Mouse (Mus musculus): ENCODE data around the gene Pcolce.

Gene Pcolce

DNA sequence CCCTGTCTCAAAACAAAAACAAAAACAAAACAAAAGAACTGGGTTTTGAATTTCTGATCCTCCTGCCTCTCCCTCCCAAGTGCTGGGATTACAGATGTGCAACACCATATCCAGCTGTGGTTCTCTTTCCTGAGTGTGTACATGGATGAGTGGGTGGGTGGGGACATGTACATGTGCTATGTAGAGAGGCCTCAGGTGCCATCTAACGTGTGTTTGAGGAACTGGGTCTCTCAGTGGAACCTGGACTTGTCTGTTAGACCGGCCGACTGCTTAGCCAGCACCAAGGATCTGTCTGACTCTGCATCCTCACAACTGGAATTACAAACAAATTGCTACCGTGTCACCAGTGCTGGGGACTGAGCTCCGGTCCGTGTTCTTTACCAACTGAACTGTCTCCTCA, 16.0 kb downstream of the Pcolce start:
- CTCF ChIA-PET: no interaction called here

DNA sequence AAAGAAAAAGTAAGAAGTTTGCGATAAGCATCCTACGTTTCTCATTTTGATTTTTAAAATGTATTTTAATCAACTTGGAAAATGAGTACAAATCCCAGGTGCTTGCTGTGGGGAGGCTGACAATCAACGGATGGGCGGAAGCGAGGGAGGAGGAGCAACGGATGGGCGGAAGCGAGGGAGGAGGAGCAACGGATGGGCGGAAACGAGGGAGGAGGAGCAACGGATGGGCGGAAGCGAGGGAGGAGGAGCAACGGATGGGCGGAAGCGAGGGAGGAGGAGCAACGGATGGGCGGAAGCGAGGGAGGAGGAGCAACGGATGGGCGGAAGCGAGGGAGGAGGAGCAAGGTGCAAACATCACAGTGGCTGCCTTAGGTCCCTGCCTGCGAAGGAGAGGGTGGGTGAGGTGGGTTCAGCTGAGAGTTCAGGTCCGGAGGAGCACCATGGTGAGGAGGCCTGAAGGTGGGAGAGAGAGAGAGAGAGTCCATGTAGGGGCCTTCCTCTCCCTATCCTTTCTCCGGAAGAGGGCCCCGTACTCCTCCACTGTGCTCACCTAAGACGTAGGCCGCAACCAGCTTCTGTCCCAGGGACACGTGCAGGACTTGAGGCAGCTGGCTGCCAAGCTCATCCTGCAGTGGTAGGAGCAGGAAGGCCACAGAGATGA, 16.9 kb downstream of the Pcolce start:
- CTCF ChIA-PET: interaction anchor here (0.6 kb wide), 1 partner anchor 668 kb away, joined by 3 read pairs; no protein-coding TSS in a partner anchor

DNA sequence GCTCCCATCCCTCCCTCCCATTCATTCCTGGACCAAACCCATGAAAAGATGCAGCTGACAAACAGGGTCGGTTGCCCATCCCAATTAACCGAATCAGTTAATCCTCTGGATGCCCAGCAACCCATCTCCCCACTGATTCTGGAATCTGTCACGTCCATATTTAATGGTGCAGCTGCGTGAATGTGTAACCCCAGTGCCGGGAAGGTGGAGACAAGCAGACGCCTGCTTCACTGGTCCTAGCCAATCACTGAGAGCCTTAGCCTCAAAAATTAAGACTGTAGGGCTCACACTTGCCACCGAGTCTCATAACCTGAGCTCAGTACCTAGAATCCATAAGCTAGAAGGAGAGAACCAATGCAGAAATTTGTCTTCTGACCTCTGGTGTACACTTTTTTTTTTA, 17.7 kb downstream of the Pcolce start:
- CTCF ChIA-PET: interaction anchor here (0.6 kb wide), 1 partner anchor 667 kb away, joined by 3 read pairs; no protein-coding TSS in a partner anchor

DNA sequence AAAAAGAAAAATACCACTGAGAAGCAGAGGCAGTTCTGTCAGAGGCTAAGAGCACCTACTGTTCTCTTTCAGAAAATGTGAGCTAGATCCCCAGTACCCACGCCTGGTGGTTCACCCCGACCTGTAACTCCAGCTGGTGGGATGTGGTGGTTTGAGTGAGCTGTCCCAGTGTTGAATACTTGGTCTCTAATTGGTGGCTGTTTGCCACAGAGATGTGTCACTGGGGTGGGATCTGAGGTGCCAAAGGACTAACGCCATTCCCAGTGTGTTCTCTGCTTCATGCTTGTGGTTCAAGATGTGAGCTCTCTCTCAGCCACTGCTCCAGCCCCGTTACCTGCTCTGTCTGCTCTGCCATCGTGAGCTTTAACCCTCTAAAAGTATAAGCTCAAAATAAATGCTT, 23.1 kb downstream of the Pcolce start:
- CTCF ChIA-PET: no interaction called here

DNA sequence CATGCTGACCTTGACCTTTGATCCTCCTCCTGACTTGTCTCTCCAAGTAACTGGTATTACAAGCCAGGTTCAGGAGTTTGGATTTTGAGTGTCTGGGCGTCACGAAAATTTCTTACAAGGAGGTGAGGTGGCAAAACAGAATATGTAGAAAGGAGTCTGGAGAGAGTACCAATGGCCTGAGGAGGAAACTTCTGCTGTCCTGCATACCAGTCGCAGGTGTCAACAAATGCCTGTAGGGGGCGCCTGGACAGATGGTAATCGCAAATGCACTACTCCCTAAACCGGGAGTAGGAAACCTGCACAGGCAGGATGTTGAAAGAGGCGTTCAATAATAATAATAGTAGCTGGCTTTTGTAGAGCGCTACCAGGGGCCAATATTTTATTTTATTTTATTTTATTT, 28.6 kb downstream of the Pcolce start:
- CTCF ChIA-PET: interaction anchor here (0.6 kb wide), 1 partner anchor 69 kb away, joined by 4 read pairs; no protein-coding TSS in a partner anchor

DNA sequence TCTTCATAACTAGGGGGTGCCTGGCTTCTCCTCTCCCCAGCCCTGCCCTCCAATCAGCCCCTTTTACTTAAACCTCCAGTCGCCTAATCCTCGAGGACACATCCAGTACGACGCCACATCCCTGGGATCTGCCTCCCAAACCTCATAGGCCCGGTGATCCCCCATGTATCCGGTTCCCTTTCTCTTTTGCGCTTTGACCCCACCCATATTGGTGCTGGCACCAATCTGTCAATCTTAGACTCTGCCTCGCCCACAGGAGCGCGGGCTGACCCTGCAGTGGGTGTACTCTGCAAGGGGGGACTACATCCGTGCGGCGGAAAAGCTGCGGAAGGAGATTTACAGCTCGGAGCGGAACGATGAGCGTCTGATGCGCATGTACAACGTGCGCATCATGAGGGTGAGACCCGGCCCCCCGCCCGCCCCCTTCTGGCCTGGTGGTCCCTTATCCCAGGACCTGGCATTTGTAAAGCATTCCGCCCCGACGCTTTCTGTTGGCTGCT, 29.9 kb downstream of the Pcolce start:
- CTCF ChIA-PET: no interaction called here

DNA sequence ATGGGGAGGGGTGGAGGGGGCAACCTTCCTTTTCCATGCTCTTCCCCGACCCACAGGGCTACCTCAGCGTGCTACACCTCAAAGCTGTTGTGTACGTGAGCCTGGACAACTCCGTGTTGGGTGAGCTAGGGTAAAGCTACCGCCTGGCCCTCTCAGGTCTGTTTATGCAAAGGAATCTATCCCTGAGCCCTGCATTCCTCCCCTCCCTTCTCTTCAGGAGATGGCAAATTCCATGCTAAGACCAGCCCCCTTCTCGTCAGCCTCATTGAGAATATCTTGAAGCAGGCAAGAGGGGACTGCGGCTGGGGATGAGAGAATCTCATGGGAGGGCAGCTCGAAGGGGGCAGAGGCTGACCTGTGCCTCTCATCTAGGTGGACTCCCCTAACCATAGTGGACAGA, 30.9 kb downstream of the Pcolce start:
- CTCF ChIA-PET: no interaction called here

DNA sequence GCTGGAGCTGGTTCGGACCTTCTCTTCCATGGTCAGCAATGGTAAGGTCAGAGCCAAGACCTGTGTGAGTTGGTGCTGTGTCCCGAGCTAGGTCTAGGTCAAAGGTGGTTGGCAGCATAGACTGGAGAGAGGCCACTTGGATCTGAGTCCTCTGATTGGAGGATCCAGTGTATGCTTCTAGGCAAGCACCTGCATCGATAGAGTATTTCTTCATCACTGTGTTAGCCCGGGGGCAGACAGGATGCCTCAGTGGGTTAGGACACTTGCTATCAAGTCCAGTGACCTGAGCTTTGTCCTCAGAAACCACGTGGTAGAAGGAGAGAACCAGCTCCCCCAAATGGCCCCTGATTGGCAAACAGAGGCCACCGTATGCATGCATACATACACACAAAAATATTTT, 33.3 kb downstream of the Pcolce start:
- CTCF ChIA-PET: no interaction called here

DNA sequence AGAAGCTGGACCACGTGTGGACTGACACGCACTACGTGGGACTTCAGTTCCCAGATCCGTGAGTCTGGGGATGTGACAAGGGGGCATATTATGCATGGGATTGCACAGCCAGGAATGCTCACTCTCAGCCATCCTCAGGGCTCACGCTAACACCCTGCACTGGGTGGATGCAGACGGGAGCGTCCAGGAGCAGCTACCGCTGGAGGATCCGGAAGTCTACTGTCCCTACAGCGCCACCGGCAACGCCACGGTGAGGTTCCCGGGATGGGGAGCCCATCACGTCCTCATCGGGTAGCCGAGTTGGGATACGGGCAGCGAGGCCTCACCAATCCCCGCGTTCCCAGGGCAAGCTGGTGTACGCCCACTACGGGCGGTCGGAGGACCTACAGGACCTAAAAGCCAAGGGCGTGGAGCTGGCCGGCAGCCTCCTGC, 39.1 kb downstream of the Pcolce start:
- CTCF ChIA-PET: no interaction called here

DNA sequence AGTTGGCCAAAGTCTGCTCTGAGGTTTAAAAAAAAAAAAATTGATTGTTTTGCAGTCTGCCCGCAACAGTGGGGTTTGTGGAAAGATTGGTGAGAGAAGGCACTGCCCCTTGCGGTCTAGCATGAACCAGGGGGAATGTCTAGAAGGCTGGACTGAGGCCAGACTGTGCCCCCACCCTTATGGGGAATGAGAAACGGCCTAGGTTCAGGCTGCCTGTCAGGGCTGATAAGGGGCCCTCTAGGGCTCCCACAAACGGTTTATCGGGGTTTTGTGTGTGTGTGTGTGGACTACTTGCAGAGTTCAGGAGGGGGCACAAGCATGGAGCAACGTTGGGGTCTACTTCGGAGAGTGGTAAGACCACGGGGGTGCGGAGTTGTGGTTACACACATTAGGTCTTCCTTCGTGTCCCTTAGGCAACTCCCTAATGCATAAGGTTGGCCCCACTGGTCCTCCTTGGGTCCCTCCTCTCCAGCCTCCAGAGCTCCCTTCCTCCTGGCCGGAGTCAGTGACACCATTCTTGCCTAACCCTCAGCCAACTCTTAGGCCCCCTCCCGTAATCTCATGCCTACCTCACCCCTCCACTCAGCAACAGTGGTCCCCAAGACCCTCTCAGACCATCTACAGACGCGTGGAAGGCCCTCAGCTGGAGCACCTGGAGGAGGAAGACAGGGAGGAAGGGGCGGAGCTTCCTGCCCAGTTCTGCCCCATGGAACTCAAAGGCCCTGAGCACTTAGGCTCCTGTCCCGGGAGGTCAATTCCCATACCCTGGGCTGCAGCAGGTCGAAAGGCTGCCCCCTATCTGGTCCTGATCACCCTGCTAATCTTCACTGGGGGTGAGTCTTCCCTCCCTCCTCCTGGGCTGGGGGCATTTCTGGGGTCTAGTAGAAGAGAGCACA, 42.6 kb downstream of the Pcolce start:
- CTCF ChIA-PET: no interaction called here

DNA sequence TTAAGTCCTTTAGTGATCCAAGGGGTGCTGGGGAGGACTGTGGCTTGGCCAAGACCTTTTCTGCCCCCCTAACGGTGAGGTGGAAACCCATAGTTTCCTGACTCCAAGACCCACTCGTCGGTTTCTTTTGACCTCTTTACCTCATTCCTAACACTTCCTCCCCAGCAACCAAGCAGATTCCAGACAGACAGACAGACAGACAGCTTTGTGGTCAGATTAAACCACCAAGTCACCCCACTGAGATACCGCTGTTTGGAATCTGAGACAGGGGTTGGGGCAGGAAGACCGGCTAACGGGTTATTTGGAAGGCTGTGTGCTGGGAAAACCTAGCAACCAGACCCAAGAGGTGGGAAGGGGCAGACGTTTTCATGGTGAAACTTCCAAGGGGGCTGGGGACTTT, 43.4 kb downstream of the Pcolce start:
- CTCF ChIA-PET: no interaction called here

DNA sequence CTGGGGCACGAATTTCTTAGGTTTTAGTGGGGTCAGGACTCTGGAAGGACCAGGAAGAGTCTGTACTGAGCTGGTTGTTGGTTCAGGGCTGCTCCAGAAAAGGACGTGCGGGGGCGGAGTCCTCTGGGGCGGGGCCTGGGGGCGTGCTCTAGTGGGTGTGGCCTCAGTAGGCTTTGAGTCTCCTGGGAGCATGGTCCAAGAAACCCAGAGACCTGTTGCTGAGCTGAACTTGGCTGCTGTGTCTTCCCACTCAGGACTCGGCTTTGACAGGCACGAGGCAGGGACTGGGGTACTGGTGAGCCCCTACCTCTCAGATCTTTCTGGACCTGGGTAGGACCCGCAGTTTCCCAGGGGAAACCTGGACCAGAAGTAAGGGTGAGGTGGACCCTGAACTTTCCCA, 43.9 kb downstream of the Pcolce start, which contains the start of gene Tfr2:
Gene Tfr2, plus strand, starts transcription at position 176 of the 400 bp plus-strand sequence.
- CTCF ChIA-PET: interaction anchor here (0.7 kb wide), 1 partner anchor 83 kb away, joined by 3 read pairs; no protein-coding TSS in a partner anchor

DNA sequence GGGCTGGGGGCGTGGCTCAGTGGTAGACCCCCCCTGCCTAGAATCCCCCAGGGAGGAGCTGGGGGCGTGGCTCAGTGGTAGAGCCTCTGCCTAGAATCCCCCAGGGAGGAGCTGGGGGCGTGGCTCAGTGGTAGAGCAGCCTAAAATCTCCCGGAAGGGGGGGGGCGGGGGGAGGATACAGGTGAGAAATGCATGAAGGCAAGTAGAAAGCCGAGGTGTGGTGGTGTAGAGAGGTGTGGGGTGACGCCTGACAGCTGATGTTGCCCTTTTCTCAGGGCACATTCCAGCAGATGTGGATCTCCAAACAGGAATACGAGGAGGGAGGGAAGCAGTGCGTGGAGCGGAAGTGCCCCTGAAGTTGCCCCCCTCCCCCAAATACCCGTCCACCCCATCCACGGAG, 44.6 kb downstream of the Pcolce start:
- CTCF ChIA-PET: interaction anchor here (0.5 kb wide), 1 partner anchor 88 kb away, joined by 4 read pairs; no protein-coding TSS in a partner anchor

DNA sequence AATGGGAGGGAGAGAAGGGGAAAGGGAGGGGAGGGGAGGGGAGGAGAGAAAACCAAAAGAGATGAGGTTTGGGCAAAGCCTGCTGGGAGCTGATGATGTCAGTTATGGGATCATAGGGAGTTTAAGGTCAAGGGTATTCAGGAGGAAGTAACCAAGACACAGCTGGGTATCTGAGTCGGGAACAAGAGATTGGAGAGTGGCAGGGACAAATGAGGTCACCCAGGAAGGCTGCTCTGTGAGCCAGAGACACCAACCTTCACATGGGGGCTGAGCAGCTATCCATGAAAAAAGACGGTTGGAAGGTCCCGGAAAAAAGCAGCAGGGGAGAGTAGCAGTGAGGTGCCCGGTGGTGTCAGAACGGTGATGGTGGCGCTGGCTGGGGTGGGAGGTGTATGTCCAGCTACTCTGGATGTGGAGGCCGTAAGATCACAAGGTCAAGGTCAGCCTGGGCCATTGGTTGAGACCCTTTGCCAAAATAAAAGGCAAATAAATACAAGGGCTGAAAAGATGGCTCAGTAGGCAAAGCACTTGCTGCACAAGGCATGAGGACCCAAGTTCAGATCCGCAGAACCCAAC, 45.3 kb downstream of the Pcolce start:
- CTCF ChIA-PET: interaction anchor here (0.6 kb wide), 1 partner anchor 32 kb away, joined by 5 read pairs; no protein-coding TSS in a partner anchor

DNA sequence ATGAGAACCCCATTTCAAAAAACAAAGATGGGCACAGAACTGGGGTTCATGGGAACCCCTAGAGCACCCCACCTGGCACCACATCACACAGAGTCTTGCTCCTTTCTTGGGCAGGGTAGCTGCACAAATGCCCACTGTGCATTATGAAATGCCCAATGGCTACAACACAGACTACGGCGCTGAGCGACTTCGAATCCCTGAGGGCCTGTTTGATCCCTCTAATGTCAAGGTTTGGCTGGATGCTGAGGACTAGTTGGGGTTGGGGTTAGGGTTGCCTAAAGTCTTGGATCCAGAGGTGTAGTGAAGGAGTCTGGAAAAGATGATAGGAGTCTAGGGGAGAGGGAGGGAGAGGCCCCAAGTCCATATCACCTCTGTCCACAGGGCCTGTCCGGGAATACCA, 47.2 kb downstream of the Pcolce start:
- CTCF ChIA-PET: no interaction called here

DNA sequence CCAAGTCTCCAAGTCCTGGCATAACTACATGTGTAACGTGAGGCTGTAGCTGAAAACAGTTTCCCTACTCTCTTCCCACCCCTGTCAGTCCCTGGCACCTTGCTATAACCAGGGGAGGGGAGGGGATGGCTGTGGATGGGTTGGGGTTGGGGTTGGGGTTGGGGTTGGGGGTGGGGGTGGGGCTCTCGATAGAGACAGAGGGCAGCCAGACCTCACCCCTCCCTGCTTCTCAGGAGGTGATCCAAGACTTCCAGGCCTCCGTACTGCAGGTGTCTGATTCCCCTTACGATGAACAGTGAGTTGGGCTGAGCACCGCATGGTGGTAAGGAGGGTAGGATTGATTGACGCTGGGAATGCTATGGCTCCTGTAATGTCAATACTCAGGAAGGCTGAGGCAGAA, 47.8 kb downstream of the Pcolce start:
- CTCF ChIA-PET: no interaction called here

DNA sequence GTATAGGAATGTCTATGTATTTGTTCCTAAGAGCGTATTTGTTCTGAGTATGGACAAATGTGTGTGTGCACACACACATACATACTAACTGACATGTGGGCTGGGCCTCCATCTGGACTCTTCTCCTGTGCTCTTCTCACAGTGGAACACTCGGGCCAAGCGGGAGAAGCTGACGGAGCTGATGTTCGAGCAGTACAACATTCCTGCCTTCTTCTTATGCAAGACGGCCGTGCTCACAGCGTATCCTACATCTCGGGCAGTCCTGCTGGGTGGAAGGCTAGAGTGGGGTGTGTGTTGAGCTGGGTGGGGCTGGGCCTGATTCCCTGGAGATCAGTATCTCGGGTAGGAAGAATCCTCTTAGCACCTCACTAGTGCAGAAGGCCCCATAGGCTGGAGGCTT, 50.6 kb downstream of the Pcolce start:
- CTCF ChIA-PET: no interaction called here

DNA sequence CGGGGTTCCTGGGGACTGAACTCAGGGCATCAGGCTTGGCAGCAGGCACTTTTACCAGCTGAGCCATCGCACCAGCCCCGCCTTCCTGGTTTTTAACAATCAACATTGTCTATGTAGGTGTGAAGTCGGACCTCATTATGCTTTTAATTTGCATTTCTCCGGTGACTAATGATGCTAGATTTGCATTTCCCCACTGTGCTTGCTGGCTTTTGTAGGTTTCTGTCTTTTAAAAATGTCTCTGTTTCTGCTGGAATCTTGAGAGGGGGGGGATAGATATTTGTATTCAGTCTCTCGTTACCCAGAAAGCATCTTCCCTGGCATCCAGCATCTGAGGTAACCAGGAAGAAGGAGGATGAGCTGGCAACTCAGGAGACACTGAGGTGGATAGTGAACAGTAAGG, 52.0 kb downstream of the Pcolce start:
- CTCF ChIA-PET: no interaction called here

Measured in spleen, embryonic (tissue).